Comparison of ENCODE assay signal across 26 mouse cellular contexts in genomic region chr17:6125441-6125840, GRCm38 (mm10).
"Had no signal": no experiment of that assay in that cellular context is flagged by ENCODE, and none has a peak within 500 bp of the region (broad histone marks: within the 10 kb centered on the region; RNA-seq: fewer than 3 reads in every experiment).

No protein-coding gene starts in this region.

- H3K4me1 ChIP-seq: kidney, embryonic 15.5 days; limb, embryonic 13.5 days; liver, embryonic 12.5 days had no signal

- ATAC-seq: hindbrain, postnatal 0 days; intestine, embryonic 16.5 days; liver, embryonic 12.5 days had no signal

- H3K4me3 ChIP-seq: heart, embryonic 10.5 days; heart, embryonic 13.5 days; heart, embryonic 15.5 days; hindbrain, embryonic 13.5 days; hindbrain, embryonic 15.5 days; kidney, embryonic 15.5 days; limb, embryonic 13.5 days; limb, embryonic 15.5 days; liver, embryonic 12.5 days had no signal

- H3K4me2 ChIP-seq: heart, embryonic 13.5 days; heart, embryonic 15.5 days; hindbrain, embryonic 13.5 days; hindbrain, embryonic 15.5 days; kidney, embryonic 15.5 days; limb, embryonic 13.5 days; limb, embryonic 15.5 days; liver, embryonic 12.5 days had no signal

- H3K27ac ChIP-seq: heart, embryonic 10.5 days; heart, embryonic 13.5 days; heart, embryonic 15.5 days; hindbrain, embryonic 13.5 days; hindbrain, embryonic 15.5 days; hindbrain, postnatal 0 days; kidney, embryonic 15.5 days; kidney, postnatal 0 days; limb, embryonic 13.5 days; limb, embryonic 15.5 days; liver, embryonic 12.5 days; liver, embryonic 14.5 days had no signal

- H3K27me3 ChIP-seq: heart, embryonic 13.5 days; heart, embryonic 15.5 days; hindbrain, embryonic 13.5 days; hindbrain, embryonic 15.5 days; kidney, embryonic 15.5 days; limb, embryonic 13.5 days; limb, embryonic 15.5 days; liver, embryonic 12.5 days had no signal

- DNase-seq: gastrocnemius, postnatal 14 days; gastrocnemius, postnatal 36 days; heart, adult 18-20 months; heart, postnatal 14 days; heart, postnatal 36 days; kidney, adult 11 months; kidney, adult 2 months; kidney, adult 9 months; kidney, postnatal 14 days; kidney, postnatal 36 days; layer of hippocampus, adult 9-11 months; layer of hippocampus, postnatal 36 days; left cerebral cortex, postnatal 4 days had no signal

- H3K9me3 ChIP-seq: heart, embryonic 10.5 days; heart, embryonic 13.5 days; heart, embryonic 15.5 days; hindbrain, embryonic 13.5 days; hindbrain, embryonic 15.5 days; kidney, embryonic 15.5 days; limb, embryonic 13.5 days; limb, embryonic 15.5 days; liver, embryonic 12.5 days had no signal

- H3K9ac ChIP-seq: heart, embryonic 13.5 days; heart, embryonic 15.5 days; hindbrain, embryonic 13.5 days; hindbrain, embryonic 15.5 days; kidney, embryonic 15.5 days; limb, embryonic 13.5 days; limb, embryonic 15.5 days; liver, embryonic 12.5 days; liver, embryonic 14.5 days had no signal
